Mouse (Mus musculus) kidney, postnatal 4 days (tissue): ENCODE measurements around the gene Cga.
"Not testable (repeated sequence)": the region's sequence is repeated elsewhere in the genome, so short reads cannot be mapped to it uniquely, and the experiment has no call there.

Source experiments
- DNase-seq, 2 experiments: peaks; one replicate each; pipeline ENCODE4 v3.0.0; 2021; ENCODE audit warnings: mixed read lengths in 2 of 2

The Cga gene

DNA sequence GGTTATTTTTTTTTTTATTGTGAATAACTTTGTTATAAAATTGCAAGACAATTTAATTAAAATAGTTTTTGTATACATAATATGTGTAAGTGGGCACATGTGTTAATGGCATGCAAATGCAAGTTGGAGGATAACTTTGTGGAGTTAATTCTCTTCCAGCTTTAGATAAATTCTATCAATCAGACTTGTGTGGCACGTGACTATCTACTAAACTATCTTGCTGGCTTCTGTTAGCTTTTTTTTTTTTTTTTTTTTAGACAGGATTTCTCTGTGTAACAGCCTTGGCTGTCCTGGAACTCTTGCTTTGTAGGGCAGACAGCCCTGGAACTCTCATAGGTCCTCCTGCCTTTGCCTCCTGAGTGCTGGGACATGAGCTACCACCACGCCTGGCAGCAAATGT is 4.9 kb downstream of the Cga start:
- DNase-seq = no peak

DNA sequence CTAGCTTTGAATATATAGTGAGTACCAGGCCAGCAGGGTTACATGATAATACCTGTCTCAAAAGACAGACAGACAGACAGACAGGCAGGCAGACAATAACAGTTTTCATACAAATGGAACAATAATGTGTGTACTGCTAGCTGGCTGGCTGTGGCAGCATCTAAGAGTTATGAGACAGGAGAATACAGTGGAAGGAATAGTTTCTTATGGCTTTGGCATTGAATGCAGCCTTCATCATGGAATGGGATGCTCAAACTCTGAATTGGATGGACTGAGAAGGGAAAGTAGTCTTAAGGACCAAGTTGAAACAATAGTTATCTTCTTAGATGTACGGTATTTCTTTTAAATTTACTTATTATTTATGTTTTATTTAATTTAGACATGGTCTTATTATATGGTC is 5.7 kb downstream of the Cga start:
- no peak for DNase-seq

DNA sequence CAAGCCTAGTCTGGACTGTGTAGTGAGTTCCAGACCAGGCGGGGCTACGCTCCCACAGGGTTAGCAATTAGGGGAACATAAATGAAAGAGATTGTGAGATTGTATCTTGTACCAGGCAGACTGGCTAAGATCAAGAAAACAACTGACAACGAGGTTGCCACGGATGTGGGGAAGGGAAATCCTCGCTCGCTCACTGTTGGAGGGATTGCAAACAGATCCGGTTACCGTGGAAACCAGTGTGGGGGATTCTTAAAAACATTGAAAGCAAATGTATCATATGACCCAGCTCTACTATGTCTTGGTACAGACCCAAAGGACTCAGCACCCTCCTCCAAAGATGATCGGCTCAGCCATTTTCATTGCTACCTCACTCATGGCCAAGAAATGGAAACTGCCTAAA is 6.6 kb downstream of the Cga start:
- no peak for DNase-seq

DNA sequence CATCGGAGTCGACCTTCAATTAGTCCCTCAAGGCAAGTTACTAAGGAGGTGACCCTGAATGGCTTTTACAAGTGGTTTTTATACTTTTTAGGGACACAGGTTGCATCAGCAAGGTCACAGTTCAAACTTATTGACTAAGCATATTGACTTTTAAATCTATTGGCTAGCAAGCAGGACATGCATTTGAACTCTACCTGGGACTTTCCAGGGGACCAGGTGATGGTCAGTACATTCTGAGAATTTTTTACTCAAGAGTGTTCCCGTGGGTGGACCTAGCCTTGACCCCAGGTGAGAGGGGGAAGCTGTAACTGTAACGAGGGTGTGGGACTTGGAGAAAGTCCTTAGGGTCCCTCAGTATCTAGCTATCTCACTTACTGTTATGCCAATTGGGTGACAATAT is 7.6 kb downstream of the Cga start:
- DNase-seq = no peak

DNA sequence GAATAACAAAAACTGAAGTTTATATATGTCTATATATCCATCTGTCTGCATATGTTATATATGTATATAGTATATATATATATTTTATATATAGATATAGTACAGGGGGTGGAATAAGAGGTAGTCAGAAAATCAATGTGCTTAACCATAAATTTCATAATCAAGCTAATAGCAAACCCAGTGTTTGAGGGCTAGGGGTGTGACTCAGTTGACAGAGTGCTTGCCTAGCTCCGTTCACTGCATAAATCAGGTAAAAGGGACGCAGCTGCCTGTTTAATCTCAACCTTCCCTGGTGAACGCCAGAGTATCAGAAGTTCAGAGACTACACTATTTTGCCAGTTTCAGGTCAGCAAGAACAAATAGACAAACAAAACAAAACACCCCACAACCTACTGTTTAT is 8.0 kb downstream of the Cga start:
- DNase-seq = not testable (repeated sequence)

DNA sequence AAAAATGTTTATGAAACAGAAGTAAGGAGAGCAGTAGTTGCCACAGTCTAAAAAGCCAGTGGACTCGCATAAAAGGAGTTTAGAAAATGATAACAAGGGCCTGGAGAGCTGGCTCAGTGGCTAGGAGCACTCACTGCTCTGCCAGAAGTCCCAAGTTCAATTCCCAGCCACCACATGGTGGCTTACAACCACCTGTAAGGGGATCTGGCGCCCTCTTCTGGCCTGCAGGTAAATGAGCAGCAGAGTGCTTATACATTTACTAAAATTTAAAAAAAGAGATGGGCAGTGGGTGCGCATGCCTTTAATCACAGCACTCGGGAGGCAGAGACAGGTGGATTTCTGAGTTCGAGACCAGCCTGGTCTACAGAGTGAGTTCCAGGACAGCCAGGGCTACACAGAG is 11.8 kb downstream of the Cga start:
- DNase-seq = peak; percentile 15 to 30

DNA sequence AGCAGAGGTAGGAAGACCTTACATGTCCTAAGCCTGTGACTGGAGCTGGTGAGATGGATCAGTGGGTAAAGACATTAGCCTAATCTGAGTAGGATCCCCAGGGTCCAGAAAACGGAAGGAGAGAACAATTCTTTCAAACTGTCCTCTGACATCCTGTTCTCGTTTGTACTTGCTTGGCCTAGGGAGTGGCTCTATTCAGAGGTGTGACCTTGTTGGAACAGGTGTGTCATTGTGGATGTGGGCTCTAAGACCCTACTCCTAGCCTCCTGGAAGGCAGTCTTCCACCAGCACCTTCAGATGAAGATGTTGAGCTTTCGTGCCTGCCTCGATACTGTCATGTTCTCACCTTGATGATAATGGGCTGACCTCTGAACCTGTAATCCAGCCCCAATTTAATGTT is 12.6 kb downstream of the Cga start:
- no peak for DNase-seq

DNA sequence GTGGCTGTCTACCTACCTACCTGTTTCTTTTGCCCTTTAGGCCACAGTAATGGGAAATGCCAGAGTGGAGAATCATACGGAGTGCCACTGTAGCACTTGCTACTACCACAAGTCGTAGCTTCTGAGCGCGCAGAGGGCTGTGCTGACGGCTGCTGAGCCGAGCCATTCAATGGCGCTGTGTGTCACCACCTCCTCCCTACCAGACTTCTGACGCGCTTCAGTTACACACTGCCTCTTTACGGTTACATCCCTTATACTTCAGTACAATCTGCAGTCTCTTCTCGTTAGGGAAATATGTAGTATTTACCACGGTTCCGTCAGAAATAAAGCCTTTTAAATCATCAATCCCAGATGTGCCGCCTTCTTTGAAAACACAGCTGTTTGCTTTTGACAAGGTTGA is 13.4 kb downstream of the Cga start:
- DNase-seq = peak in 1 of 2 experiments; percentile 21

DNA sequence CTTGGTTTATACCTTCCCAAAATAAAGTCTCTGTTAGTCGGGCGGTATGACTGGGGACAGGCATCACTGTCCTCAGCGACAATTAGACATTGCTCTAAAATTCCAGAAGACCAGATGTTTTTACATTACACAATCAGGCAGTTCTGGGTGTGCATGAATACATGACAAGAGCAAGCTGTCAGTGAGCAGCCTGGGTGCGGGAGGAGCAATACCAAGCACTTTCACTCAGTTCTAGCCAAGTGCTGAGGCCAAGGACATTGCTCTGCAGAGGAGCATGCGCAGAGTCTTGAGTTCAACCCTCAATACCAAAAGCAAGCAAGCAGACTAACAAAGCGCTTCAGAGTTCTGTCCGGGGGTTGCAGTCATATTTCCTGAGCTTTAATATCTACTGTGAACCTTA is 14.5 kb downstream of the Cga start:
- peak; percentile 20 to 38 for DNase-seq

DNA sequence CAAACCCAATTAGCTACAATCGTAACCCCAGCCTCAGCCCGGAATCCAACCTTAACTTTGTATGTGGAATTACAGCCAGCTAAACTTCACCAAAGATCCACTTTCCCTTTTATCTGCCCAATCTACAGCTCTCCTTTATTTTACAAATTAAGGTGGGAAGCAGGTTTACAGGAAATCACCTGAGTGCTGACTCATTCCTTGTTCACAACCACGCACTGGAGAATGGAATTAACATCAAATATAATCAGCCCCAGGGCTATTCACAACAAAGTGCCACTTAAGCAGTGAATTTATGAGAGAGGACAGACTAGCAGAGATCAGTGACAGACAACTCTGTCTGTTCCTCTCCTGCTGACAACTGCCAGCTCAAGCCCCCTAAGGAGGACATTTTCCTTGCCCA is 17.8 kb downstream of the Cga start:
- no peak for DNase-seq

DNA sequence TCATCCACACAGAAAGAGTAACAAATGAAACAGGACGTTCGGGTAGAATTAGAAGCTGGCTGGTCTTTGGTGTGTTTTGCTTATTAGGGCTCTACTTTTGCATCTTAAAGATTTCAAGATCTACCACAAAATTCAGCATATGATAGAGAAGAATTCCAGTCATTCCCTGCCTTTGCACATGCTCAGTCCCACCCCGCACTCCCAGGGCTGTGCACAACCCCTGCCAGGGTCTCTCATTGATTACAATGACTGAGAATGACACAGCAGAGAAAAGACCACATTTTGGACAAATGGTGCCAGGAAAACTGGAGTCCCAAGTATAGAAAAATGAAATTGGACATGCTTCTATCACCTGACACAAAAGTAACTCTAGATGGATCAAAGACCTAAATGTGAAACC is 18.6 kb downstream of the Cga start:
- no peak for DNase-seq

DNA sequence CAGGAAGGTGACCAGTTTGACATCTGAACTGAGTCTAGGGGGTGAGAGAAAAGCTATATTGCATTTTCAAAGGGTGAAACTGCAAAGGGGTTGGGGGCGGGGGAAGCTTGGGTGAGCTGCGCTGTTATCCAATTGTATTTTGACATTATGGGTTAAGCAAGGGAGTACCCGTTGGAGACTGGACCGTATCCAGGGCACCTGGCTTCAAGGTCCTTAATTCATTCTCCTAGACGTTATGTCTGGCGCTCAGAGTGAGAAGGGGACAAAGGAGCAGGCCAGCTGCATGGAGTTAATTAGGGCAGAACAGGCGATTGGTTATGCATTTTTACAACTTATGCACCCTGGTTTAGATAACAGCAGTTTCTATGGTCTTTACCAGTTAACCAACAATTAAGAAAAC is 23.8 kb downstream of the Cga start:
- peak; percentile 9 for DNase-seq

DNA sequence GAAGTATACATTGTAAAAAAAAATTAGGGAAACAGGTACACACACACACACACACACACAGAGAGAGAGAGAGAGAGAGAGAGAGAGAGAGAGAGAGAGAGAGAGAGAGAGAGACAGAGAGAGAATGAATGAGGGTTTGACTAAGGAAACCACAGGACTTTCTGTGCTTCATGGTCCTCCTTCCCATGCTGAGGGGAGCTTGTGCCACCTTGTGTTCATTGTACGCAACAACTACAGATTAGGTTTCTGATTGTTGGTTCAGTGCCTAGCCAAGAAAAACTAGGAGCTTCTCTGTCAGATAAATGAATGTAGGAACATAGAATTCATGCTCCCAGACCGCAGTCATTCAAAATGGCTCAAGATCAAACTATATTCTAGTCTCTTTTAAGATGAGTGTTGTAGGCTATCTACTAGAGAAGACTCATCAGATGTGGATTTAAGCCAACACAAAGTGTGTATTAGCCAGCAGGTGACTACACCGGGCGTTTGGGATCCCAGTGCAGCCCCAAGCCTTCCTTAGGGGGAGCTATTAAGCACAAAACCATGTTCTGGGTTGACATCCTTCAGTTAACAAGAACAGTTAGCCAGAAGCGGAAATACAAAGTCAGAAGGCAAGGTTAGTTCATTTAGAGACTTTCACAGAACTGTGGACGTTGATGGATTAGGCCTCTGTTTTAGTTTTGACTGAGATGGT is 28.7 kb downstream of the Cga start:
- DNase-seq = peak; percentile 45 to 52

DNA sequence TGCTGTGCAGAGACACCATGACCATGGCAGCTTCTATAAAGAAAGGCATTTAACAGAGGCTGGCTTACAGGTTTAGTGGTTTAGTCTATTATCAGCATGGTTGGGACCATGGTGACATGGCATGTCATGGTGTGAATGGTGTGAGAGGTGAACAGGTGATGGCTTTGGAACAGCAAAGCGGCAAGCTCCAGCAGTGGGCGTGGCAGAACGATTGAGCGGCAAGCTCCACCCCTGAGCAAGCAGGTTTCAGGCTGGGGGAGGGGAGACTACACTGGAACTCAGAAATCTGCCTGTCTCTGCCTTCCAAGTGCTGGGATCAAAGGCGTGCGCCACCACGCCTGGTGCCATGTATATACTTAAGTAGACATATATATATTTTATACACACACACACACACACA is 34.8 kb downstream of the Cga start:
- DNase-seq = not testable (repeated sequence)

DNA sequence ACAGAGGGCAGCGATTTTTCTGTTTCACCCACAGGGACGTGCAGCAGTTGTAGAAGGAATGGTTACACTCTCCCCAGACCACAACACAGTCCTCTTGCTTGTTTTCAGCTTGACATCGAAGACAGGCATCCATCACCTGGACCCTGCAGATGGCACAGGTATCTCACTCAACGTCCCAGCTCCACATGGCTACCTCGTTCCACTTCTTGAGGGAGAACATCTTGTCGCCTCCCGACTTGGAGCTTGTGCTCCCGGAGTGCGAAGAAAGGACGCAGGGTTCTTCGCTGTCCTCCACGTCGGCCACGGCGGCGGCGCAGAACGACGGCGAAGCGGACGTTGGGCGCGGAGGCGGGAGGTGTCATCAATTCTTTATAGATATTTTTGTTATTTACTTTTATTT is 47.5 kb downstream of the Cga start:
- no peak for DNase-seq

DNA sequence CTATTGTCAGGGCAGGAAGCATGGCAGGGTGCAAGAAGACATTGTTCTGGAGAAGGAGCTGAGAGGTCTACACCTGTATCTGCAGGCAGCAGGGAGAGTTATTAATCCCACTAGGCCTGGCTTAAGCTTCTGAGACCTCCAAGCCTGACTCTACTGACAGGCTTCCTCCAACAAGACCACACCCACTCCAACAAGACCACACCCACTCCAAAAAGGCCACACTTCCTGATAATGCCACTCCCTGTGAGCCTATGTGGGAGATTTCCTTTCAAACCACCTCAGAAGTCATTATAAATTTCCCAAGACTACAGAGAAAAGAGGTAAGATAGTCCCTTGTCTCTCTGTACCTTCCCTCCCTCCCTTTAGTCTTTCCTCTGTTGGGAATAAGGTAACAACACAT is 53.6 kb downstream of the Cga start:
- no peak for DNase-seq

DNA sequence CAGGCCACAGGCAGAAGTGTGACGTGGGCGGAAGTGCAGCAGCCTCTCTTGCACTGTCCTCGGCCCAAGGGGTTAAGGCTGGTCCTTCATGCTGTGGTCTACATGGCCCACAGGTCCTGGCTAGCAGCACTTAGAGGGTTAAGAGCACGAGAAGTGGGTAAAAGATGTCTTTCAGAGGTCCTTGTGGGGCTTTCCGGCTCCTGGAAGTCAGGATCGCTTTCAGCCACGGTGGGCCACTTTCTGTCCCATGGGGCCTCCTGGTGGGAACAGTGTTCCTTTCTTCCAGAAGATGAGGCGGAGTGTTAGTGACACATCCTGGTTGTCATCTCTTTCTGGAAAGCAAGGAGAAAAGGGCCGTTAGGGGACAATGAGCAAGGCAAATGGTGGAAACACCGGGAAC is 60.1 kb downstream of the Cga start:
- DNase-seq = no peak
